Mouse (Mus musculus): Measurements from ENCODE around the gene Gm8356. TPM values are rescaled to one million over a fixed set of nuclear protein-coding genes. Genes with fewer than 3 reads are reported as not detected.
"Not testable (repeated sequence)": the region's sequence is repeated elsewhere in the genome, so short reads cannot be mapped to it uniquely, and the experiment has no call there.

Gm8356 gene
- not detected in 2 replicates for polyA plus RNA-seq (2016; fragmentation: Nextera tagmentation; extraction: Ambion mirVana)

DNA sequence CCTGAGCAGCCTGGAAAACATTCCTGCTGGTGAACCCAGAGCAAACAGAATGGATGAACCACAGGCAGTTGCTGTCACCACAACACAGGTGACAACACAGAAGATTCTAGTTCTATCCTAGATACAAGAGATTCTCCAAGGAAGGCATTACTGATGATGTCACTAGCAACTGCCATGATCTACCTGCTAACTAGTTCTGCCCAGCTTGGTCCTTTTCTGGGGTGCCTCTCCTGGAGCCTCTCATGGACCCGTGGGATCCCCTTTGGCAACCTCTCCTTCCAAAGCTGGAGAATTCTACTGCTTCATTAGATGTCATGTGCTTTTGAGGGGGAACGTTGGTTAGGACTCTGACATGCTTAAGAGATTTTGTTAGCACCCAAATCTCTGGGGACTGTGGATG is at the start of gene Gm8356:
TSS of gene Gm8356 (minus strand) at position 101 of the 400 bp plus-strand sequence.
- H3K4me3 ChIP-seq; H3K36me3 ChIP-seq; H3K9ac ChIP-seq (replicated peaks); H3K27me3 ChIP-seq; ATAC-seq (ENCODE audit: low FRiP score, low read depth); H3K4me1 ChIP-seq; H3K27ac ChIP-seq (replicated peaks); H3K9me3 ChIP-seq; H3K4me2 ChIP-seq (replicated peaks): not testable (repeated sequence)
- WGBS = 82% methylated on average over 1 of the region's 2 CpGs

DNA sequence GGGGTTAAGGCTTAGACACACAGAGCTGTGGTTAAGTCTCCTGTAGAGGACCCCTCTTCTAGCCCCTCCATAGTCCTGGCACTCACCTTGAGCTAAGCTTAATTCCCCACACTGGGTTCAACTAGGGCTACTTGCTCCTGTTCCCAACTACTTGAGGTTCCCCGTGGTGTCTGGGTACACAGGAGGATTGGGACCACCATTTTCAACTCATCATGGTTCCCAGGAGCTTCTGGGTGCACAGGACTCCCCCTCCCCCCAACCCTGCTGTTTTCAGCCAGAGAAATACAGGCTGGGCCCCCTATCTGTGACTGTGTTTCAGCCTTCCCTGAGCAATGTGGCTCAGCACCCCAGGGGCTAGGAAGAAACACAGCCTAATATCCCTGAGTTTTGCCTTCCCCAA is 50.8 kb downstream of the Gm8356 start:
- H3K27ac ChIP-seq (replicated peaks); H3K9me3 ChIP-seq; H3K9ac ChIP-seq (replicated peaks); H3K36me3 ChIP-seq; H3K4me3 ChIP-seq; H3K4me1 ChIP-seq; ATAC-seq (ENCODE audit: low FRiP score, low read depth); H3K27me3 ChIP-seq; H3K4me2 ChIP-seq (replicated peaks): not testable (repeated sequence)
- WGBS = 53% methylated on average over 1 of the region's 1 CpGs

DNA sequence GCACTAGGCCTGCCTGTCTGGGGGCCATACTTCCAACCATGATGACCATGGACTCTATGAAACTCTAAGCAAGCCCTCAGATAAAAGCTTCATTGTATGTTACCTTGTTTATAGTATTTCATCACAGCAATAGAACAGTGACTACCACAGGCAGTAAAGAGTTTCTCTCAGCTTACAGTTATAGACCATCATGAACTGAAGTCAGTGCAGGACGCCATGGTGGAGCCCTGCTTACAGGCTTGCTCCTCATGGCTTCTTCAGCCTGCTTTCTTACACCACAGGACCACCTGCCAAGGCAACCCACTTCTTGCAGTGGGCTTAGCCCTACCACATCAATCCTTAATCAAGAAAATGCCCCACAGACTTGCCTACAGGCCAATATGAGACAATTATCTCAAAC is 51.5 kb downstream of the Gm8356 start:
- H3K36me3 ChIP-seq; H3K4me3 ChIP-seq; H3K27me3 ChIP-seq; H3K4me2 ChIP-seq (replicated peaks); H3K4me1 ChIP-seq; H3K27ac ChIP-seq (replicated peaks); ATAC-seq (ENCODE audit: low FRiP score, low read depth); H3K9me3 ChIP-seq; H3K9ac ChIP-seq (replicated peaks): not testable (repeated sequence)
- whole genome bisulfite sequencing = 57% methylated on average over 1 of the region's 1 CpGs

DNA sequence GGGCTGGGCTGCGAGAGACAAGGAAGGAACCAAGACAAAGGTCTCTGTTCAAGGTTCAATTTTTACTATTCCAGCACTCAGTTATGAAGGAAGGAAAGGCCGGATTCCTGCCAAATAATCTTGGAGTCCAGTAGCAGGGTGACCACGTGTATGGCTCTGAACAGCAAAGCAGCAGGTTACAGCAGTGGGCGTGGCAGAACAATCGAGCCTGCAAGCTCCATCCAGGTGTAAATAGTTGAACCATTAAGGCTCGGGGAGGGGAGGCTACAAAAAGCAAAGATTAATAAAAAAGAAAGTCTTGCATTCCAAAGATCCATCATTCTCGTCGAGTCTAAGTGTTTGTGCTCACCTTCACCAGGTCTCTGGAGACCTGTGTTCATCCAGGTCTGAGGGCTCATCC is 55.0 kb downstream of the Gm8356 start:
- not testable (repeated sequence) for H3K4me3 ChIP-seq; H3K9ac ChIP-seq (replicated peaks); H3K27me3 ChIP-seq; H3K27ac ChIP-seq (replicated peaks); H3K9me3 ChIP-seq; H3K4me2 ChIP-seq (replicated peaks); H3K36me3 ChIP-seq; H3K4me1 ChIP-seq; ATAC-seq (ENCODE audit: low FRiP score, low read depth)
- WGBS = 79% methylated on average over 7 of the region's 8 CpGs

Other genes with a start within 250 kb of the Gm8356 start
- gene Gm21103, start 232.4 kb downstream of the Gm8356 start, polyA plus RNA-seq (2016; fragmentation: Nextera tagmentation; extraction: Ambion mirVana) = not detected in 2 replicates
- not detected in 2 replicates for gene Gm3618, start 193.6 kb downstream of the Gm8356 start, polyA plus RNA-seq (2016; fragmentation: Nextera tagmentation; extraction: Ambion mirVana)
- not detected in 2 replicates for gene Gm16440, start 147.0 kb downstream of the Gm8356 start, polyA plus RNA-seq (2016; fragmentation: Nextera tagmentation; extraction: Ambion mirVana)
- gene Gm3591, start 124.8 kb downstream of the Gm8356 start, polyA plus RNA-seq (2016; fragmentation: Nextera tagmentation; extraction: Ambion mirVana) = 1.5 and 2.0 TPM in 2 replicates
- gene Gm3594, start 92.7 kb downstream of the Gm8356 start, polyA plus RNA-seq (2016; fragmentation: Nextera tagmentation; extraction: Ambion mirVana) = not detected in 2 replicates
- 0.46 and 0.72 TPM in 2 replicates for gene Gm3629, start 53.3 kb upstream of the Gm8356 start, polyA plus RNA-seq (2016; fragmentation: Nextera tagmentation; extraction: Ambion mirVana)
- gene Gm3460, start 85.1 kb upstream of the Gm8356 start, polyA plus RNA-seq (2016; fragmentation: Nextera tagmentation; extraction: Ambion mirVana) = not detected in 2 replicates
- 0.17 TPM in 1 of 2 replicates, not detected in the other for gene Gm10251, start 146.9 kb upstream of the Gm8356 start, polyA plus RNA-seq (2016; fragmentation: Nextera tagmentation; extraction: Ambion mirVana)
- gene Gm8050, start 183.0 kb upstream of the Gm8356 start, polyA plus RNA-seq (2016; fragmentation: Nextera tagmentation; extraction: Ambion mirVana) = 0.27 TPM in 1 of 2 replicates, not detected in the other
- gene Gm3636, start 205.0 kb upstream of the Gm8356 start, polyA plus RNA-seq (2016; fragmentation: Nextera tagmentation; extraction: Ambion mirVana) = 7.9 and 9.9 TPM in 2 replicates
- not detected in 2 replicates for gene Gm8362, start 237.1 kb upstream of the Gm8356 start, polyA plus RNA-seq (2016; fragmentation: Nextera tagmentation; extraction: Ambion mirVana)

All from midbrain, embryonic 12.5 days (tissue).